Mouse (Mus musculus) limb, embryonic 14.5 days (tissue): Measurements from ENCODE around the gene Itk. TPM values are rescaled to one million over a fixed set of nuclear protein-coding genes. Genes with fewer than 3 reads are reported as not detected.

Experiments
- ATAC-seq: fragments of 200-750 bp; cut with Nextera tagmentation; 2 replicates; pipeline ENCODE4 v1.8.0; 2017; ENCODE audit warnings: low read depth, moderate number of reproducible peaks, moderate TSS enrichment; ENCODE audit not compliant: low FRiP score
- DNase-seq: peaks from one replicate; pipeline ENCODE4 v3.0.0-alpha.2; 2015; ENCODE audit warnings: low spot score
- H3K27ac ChIP-seq: fragments of 300-500 bp; sonication (generic); replicated peaks from 2 replicates; pipeline ENCODE4 v1.5.1; 2014; ENCODE audit warnings: low read depth, mild to moderate bottlenecking, low read length, moderate library complexity, mixed read lengths
- H3K27me3 ChIP-seq: fragments of 300-500 bp; sonication (generic); 2 replicates; pipeline ENCODE4 v1.6.1; 2014; ENCODE audit warnings: low read length, mixed read lengths; ENCODE audit not compliant: control insufficient read depth, insufficient read depth
- H3K36me3 ChIP-seq: fragments of 300-500 bp; sonication (generic); 2 replicates; pipeline ENCODE4 v1.6.1; 2014; ENCODE audit warnings: mild to moderate bottlenecking, low read length, moderate library complexity, mixed read lengths; ENCODE audit not compliant: control insufficient read depth, insufficient read depth
- H3K4me1 ChIP-seq: fragments of 300-500 bp; sonication (generic); 2 replicates; pipeline ENCODE4 v1.6.1; 2014; ENCODE audit warnings: antibody characterized with exemption, low read length, mixed read lengths; ENCODE audit not compliant: control insufficient read depth, insufficient read depth
- H3K4me2 ChIP-seq: fragments of 300-500 bp; sonication (generic); replicated peaks from 2 replicates; pipeline ENCODE4 v1.6.1; 2014; ENCODE audit warnings: low read depth, mild to moderate bottlenecking, low read length, moderate library complexity; ENCODE audit not compliant: severe bottlenecking
- H3K4me3 ChIP-seq: fragments of 300-500 bp; sonication (generic); replicated peaks from 2 replicates; pipeline ENCODE4 v1.5.1; 2014; ENCODE audit warnings: low read length
- H3K9ac ChIP-seq: fragments of 300-500 bp; sonication (generic); 2 replicates; pipeline ENCODE4 v1.6.1; 2014; ENCODE audit warnings: mild to moderate bottlenecking, low read depth, low read length, moderate library complexity; ENCODE audit not compliant: severe bottlenecking
- H3K9me3 ChIP-seq: fragments of 300-500 bp; sonication (generic); 2 replicates; pipeline ENCODE4 v1.6.1; 2016; ENCODE audit warnings: low read length; ENCODE audit not compliant: control insufficient read depth
- POLR2A ChIP-seq: fragments of 200-500 bp; IDR thresholded peaks from 2 replicates; pipeline ENCODE4 v1.8.0; 2012; ENCODE audit warnings: inconsistent platforms, mild to moderate bottlenecking, moderate library complexity, borderline replicate concordance; ENCODE audit not compliant: insufficient read depth, insufficient read length; ENCODE audit errors: extremely low read depth
- WGBS: fragments of 180-500 bp; shearing (Covaris S2); extraction: QIAGEN DNeasy Blood & Tissue Kit; methylation state at CpG from one replicate; pipeline ENCODE4 v1.1.7; 2014; 5-methylcytosine and 5-hydroxymethylcytosine counted together
- polyA plus RNA-seq, 2 experiments: library from polyadenylated mRNA; depleted of rRNA in 1 of 2; stranded (reverse) in 1 of 2; unstranded in 1 of 2; fragments of >200 nt; fragmentation: Nextera tagmentation in 1 of 2; extraction: Ambion mirVana in 1 of 2; gene quantifications; 2 replicates each; pipeline versions ENCODE4 v1.2.1 to v1.2.3; 2012 to 2014

The Itk gene
- polyA plus RNA-seq, 2 experiments = 0.14 to 0.28 TPM

DNA sequence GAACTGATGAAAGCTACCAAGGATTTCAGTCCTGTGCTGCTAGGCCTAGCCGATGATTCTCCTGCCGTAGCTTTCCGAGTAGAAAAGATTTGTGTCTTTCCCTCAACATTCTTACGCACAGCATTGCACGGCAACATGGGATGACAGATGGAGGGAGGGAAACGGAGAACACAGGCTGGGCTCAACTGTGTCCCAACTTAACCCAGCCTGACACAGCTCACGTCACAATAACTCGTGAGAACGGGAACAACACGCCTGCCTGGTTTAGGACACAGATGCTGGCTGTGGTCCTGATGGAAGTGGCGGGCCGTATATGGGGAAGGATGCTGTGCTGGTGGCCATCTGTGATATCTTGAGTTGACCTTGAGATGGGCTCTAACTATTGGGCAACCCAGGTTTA, 110.6 kb downstream of the Itk start:
- no peaks in the 10 kb centered on the region for H3K27me3 ChIP-seq
- no peak overlapping the region for H3K27ac ChIP-seq
- WGBS = 91% methylated on average over 12 of the region's 12 CpGs
- no peak overlapping the region for H3K4me2 ChIP-seq
- no peak overlapping the region for H3K9ac ChIP-seq
- H3K9me3 ChIP-seq = no peaks in the 10 kb centered on the region
- H3K36me3 ChIP-seq = peaks cover 11% of the 10 kb centered on the region
- no peaks in the 10 kb centered on the region for H3K4me1 ChIP-seq
- no peak for TF ChIP-seq POLR2A
- no peak for DNase-seq
- ATAC-seq = no peak
- no peak overlapping the region for H3K4me3 ChIP-seq

DNA sequence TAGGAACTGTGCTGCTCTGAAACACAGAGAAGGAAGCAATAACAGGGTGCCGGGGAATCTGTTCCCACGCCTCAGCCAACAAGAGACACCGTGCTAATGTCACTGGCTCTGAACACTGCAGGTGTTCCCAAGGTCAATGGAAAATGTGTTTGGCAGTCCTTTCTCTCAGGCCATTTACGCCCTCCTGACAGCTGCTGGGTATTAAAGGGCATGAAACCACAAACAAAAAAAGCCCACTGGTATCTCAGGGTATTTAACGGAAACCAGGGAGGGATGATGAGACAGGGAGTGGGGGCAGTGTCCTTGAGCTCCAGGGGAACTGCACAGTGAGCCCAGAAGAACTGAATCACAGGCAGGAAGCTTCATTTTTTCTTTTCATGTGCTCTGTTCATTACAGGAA, 111.2 kb downstream of the Itk start:
- no peaks in the 10 kb centered on the region for H3K4me1 ChIP-seq
- no peaks in the 10 kb centered on the region for H3K27me3 ChIP-seq
- H3K36me3 ChIP-seq = peaks cover 9% of the 10 kb centered on the region
- H3K27ac ChIP-seq = no peak overlapping the region
- no peak overlapping the region for H3K4me3 ChIP-seq
- WGBS = 69% methylated on average over 5 of the region's 5 CpGs
- no peak for ATAC-seq
- H3K9me3 ChIP-seq = no peaks in the 10 kb centered on the region
- DNase-seq = no peak
- TF ChIP-seq POLR2A = no peak
- no peak overlapping the region for H3K9ac ChIP-seq
- H3K4me2 ChIP-seq = no peak overlapping the region

DNA sequence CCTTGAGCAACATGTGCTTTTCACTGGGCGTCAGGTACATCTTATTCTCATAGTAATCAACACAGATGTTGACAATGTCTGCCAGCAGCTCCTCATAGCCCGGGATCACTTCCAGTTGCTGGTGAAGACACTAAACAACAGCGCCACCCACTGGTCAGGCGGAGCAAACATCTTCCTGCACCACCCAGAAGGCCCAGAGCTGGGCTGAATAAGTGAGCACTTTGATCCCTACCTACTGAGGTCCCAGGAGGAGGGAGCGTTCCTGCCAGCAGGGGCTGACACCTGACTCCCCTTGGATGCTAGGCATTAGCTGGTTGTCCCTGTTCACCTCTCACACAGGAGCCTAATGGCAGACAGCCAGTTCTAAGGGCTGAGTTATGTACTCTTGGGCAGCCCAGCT, 112.5 kb downstream of the Itk start:
- DNase-seq (no peak), ATAC-seq (no peak)
- no peak overlapping the region for H3K4me3 ChIP-seq
- H3K9ac ChIP-seq = no peak overlapping the region
- H3K4me2 ChIP-seq = no peak overlapping the region
- no peaks in the 10 kb centered on the region for H3K4me1 ChIP-seq
- H3K9me3 ChIP-seq = no peaks in the 10 kb centered on the region
- H3K27me3 ChIP-seq = no peaks in the 10 kb centered on the region
- WGBS = 43% methylated on average over 5 of the region's 5 CpGs
- H3K36me3 ChIP-seq = peaks cover 6% of the 10 kb centered on the region
- no peak overlapping the region for H3K27ac ChIP-seq
- no peak for TF ChIP-seq POLR2A

DNA sequence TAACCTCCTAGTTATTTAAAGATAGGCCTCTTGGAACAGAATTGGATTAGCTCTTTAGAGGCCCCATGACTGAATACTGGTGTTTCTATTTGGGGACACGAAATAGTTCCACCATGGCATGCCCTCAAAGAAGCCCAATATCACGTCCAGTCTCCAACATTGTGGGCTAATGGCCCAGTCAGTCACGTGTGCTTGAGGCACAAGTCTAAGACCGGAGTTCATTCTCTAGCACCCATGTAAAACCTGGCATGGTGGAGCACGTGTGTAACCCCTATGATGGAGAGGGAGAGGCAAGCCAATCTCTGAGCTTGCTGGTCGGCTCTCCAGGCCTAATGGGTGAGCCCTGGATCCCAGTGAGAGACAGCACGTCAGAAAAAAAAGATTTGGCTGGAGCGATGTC, 113.1 kb downstream of the Itk start:
- ATAC-seq (no peak), DNase-seq (no peak)
- Histone ChIP-seq H3K4me3 (no peak overlapping the region), H3K9me3 (no peaks in the 10 kb centered on the region), H3K4me1 (no peaks in the 10 kb centered on the region), H3K27me3 (no peaks in the 10 kb centered on the region), H3K4me2 (no peak overlapping the region), H3K27ac (no peak overlapping the region), H3K36me3 (peaks cover 6% of the 10 kb centered on the region), H3K9ac (no peak overlapping the region)
- no peak for TF ChIP-seq POLR2A
- WGBS = 92% methylated on average over 8 of the region's 8 CpGs

DNA sequence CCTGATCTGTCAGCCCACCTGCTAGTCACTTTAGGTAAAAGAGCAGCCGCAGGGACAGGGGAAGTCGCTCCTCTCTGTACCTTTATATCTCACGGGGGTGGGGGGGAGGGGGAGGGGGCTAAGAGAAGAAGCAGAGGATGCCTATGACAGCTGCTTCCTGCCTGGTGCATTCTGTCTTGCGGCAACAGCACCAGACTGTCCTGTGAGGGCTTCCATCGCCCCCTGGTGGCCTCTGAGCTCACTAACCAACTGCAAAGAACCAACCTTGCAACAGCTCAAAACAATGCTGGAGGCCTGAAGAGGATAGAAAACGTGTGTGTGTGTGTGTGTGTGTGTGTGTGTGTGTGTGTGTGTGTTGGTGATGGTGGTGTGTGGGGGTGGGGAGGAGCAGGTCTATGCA, 114.0 kb downstream of the Itk start:
- no peaks in the 10 kb centered on the region for H3K27me3 ChIP-seq
- no peaks in the 10 kb centered on the region for H3K4me1 ChIP-seq
- no peak overlapping the region for H3K27ac ChIP-seq
- DNase-seq (peak; percentile 62), ATAC-seq (peak; percentile 84)
- peaks cover 6% of the 10 kb centered on the region for H3K36me3 ChIP-seq
- no peak overlapping the region for H3K4me3 ChIP-seq
- TF ChIP-seq POLR2A = no peak
- no peaks in the 10 kb centered on the region for H3K9me3 ChIP-seq
- H3K9ac ChIP-seq = no peak overlapping the region
- 4% methylated on average over 4 of the region's 6 CpGs for WGBS
- no peak overlapping the region for H3K4me2 ChIP-seq

Other genes with a start within 250 kb of the Itk start
- gene Nipal4, start 223.0 kb downstream of the Itk start, polyA plus RNA-seq (2012; rRNA removed) = 2.6 and 3.2 TPM in 2 replicates
- gene Nipal4, start 223.0 kb downstream of the Itk start, polyA plus RNA-seq (2014; fragmentation: Nextera tagmentation; extraction: Ambion mirVana) = 4.3 and 4.5 TPM in 2 replicates
- gene Fndc9, start 154.0 kb downstream of the Itk start, polyA plus RNA-seq (2012; rRNA removed) = 0.06 TPM in 1 of 2 replicates, not detected in the other
- gene Fndc9, start 154.0 kb downstream of the Itk start, polyA plus RNA-seq (2014; fragmentation: Nextera tagmentation; extraction: Ambion mirVana) = 0.08 TPM in 1 of 2 replicates, not detected in the other
- 6.5 and 7.1 TPM in 2 replicates for gene Cyfip2, start 76.7 kb downstream of the Itk start, polyA plus RNA-seq (2012; rRNA removed)
- 7.8 and 9.2 TPM in 2 replicates for gene Cyfip2, start 76.7 kb downstream of the Itk start, polyA plus RNA-seq (2014; fragmentation: Nextera tagmentation; extraction: Ambion mirVana)
- gene Fam71b, start 7.0 kb upstream of the Itk start, polyA plus RNA-seq (2012; rRNA removed) = not detected in 2 replicates
- not detected in 2 replicates for gene Fam71b, start 7.0 kb upstream of the Itk start, polyA plus RNA-seq (2014; fragmentation: Nextera tagmentation; extraction: Ambion mirVana)
- 35.7 and 46.1 TPM in 2 replicates for gene Med7, start 47.4 kb upstream of the Itk start, polyA plus RNA-seq (2012; rRNA removed)
- 74.2 and 75.8 TPM in 2 replicates for gene Med7, start 47.4 kb upstream of the Itk start, polyA plus RNA-seq (2014; fragmentation: Nextera tagmentation; extraction: Ambion mirVana)
- 0.22 and 0.31 TPM in 2 replicates for gene Havcr2, start 65.4 kb upstream of the Itk start, polyA plus RNA-seq (2012; rRNA removed)
- 0.14 and 0.30 TPM in 2 replicates for gene Havcr2, start 65.4 kb upstream of the Itk start, polyA plus RNA-seq (2014; fragmentation: Nextera tagmentation; extraction: Ambion mirVana)
- gene Gm12169, start 134.7 kb upstream of the Itk start, polyA plus RNA-seq (2012; rRNA removed) = not detected in 2 replicates
- not detected in 2 replicates for gene Gm12169, start 134.7 kb upstream of the Itk start, polyA plus RNA-seq (2014; fragmentation: Nextera tagmentation; extraction: Ambion mirVana)
- 0.05 and 0.06 TPM in 2 replicates for gene BC053393, start 182.0 kb upstream of the Itk start, polyA plus RNA-seq (2012; rRNA removed)
- 0.08 TPM in 1 of 2 replicates, not detected in the other for gene BC053393, start 182.0 kb upstream of the Itk start, polyA plus RNA-seq (2014; fragmentation: Nextera tagmentation; extraction: Ambion mirVana)
- gene Dppa1, start 239.7 kb upstream of the Itk start, polyA plus RNA-seq (2012; rRNA removed) = not detected in 2 replicates
- not detected in 2 replicates for gene Dppa1, start 239.7 kb upstream of the Itk start, polyA plus RNA-seq (2014; fragmentation: Nextera tagmentation; extraction: Ambion mirVana)